Mouse (Mus musculus) adrenal gland (tissue): ENCODE results near the gene Arsa.

Experiments used
- intact Hi-C: fragments of 180-260 bp; cut with DNase I; formaldehyde crosslinking; loops from one replicate; pipeline ENCODE4 v1.15.1; 2025

Arsa gene

DNA sequence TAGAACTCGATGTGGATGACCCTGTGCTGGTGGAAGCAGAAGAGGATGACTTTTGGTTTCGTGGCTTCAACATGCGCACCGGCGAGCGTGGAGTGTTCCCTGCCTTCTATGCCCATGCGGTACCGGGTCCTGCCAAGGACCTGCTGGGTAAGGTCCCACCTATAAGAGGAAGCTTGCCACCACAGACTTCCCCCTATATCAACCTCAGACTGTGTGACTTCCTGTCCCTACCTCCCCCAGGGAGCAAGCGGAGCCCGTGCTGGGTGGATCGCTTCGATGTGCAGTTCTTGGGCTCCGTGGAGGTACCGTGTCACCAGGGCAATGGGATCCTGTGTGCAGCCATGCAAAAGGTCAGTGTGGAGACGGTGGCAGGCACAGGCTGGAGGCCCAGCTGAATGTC is 18.3 kb downstream of the Arsa start:
- intact Hi-C loops, result no loop called here

DNA sequence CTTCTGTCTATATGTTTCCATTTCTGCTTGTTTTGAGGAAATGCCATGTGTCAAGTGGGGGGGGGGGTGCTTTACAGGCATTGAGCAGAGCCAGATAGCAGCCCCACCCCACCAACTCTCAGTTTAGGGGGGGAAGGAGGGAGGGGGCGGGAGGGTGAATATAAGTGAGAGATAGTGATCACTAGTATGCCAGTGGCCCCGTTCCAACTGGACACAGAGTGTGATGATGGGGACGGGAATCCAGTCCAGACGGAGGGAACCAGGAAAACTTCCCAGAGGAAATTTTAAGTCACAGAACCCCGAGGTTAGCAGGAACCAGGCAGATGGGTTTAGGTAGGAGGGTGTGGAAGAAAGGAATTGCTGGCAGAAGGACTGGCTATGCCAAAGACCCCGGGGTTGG is 21.6 kb downstream of the Arsa start:
- intact Hi-C loops, result no loop called here

DNA sequence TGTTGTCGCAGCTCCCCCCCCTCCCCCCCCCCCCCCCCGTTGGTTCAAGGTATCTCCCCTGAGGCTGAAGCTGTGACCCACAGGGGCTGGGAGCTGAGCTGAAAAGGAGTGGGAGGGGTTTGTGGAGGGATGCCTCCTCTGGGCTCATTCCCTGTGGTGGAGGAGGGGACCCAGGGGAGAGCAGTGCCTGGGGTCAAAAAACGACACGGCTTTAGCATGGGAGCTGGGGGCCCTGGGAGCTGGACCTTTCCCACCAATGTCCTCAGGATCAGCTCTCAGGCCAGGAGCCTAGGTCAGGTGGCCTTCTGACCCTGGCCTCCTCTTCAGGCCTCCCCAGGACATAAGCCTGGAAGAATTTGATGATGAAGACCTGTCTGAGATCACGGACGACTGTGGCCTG is 22.4 kb downstream of the Arsa start:
- intact Hi-C loops, result no loop called here

DNA sequence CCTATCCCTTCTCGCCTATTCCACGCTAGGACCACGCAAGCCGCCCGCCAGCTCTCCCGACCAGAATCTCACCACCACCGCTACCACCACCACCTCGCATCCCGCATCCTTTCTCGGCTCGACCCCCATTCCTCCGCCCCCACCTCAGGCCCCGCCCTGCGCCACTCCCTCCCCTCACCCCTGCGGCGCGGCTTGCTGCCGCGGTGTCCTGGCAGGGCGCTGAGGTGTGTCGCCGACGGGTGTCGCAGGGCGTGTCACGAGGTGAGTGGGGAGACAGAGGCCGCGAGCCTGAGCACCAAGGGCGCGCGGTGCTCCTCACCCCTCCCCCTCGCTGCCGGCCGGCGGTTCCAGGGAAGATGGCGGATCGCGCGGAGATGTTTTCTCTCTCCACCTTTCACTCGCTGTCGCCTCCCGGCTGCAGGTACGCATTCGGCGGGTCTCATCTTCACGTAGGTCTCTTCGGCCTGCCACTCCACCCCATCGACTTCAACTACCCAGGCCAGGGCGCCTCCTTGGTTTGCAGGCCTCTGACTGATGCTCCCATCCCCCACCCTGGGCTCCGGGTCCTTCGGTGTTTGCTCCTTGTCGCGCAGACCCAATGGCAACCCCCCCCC is 23.3 kb downstream of the Arsa start, which contains the start of gene Mapk8ip2:
Gene Mapk8ip2, plus strand, starts transcription at position 49 of the 614 bp plus-strand sequence.
- intact Hi-C loops, result no loop called here

DNA sequence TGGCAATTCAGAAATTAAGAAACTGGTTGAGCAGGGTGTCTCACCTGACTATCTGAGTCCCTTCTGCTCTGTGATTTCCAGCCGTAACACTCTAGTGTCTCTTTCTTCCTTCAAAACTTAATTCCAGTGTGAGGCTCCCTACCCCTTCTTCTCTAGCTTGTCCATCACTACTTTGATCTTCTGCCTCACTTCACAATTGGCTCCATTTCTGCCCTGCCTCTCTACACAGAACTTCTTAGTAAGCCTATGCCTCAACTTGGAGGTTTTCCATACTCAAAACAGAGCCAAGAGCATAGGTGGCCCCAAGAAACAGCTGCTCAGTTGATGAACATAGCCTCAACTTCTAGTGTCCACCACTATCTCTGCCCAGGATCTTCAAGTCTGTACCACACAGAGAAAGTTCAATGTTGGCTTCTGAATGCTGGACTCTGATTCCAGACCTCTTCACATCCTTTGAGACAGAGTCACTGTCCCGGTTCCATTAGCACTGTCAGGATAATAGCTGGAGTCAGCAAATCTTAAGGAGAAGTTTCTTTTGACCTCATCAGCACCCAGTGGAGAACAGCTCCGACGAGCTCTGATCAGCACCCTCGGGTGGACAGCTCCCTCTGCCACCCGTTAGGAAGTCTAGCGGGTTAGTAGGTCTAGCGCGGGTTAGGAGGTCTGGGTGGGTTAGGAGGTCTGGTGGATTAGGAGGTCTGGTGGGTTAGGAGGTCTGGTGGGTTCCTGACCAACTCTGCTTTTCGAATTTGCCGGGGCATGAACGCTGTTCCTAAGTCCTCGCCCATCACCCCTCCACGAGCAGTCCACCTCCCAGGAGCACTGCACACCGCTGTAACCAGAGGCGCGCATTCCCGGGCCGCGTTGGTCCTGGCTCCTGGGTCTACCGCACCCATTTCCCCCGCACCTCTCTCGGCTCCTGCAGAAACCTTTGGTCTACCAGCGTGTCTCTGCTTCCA is 24.0 kb downstream of the Arsa start:
- intact Hi-C loops, result no loop called here

DNA sequence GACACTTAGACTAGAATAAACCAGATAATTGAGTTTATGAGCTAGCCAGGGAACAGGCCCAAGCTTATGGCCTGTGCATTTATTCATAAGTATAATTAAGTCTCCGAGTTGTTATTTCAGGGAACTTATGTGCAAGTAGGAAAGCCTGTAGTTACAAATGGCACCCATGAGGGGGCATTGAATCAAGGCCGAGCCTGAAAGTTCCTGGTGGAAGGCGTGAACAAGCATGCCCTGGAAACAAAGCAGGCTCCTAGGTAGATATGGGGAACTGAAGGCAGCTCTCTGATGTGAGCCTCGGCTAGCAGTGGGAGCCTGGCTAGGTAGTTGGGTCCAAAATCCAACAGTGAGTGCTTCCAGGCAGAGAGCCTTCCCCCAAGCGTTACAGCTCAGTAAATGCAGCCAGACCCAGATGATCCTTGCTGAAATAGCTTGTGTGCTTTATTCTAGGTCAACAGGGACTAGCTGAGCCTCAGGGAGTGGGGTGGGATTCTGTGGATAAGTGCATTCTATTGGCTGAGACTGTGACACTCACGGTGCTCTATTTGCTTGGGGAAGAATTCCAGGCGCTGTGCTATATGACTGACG is 34.6 kb downstream of the Arsa start:
- intact Hi-C loops, result no loop called here

DNA sequence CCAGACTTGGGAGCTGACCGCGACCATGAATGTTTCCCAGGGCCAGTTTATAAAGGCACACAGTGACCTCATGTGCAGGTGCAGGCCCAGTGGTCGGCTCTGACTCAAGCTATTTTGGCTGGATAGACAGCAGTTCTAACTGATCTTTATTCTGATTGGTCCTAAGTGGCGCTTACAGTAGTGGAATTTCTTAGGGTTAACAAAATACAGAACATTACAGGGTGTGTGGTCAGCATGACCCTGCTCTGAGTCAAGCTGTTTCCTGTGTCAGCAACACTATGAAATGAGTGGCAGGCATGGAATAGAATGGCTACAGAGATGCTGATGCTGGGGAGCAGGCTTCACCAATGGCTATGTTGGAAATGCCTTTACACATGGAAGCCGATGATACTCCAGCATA is 41.3 kb downstream of the Arsa start:
- intact Hi-C loops, result no loop called here

DNA sequence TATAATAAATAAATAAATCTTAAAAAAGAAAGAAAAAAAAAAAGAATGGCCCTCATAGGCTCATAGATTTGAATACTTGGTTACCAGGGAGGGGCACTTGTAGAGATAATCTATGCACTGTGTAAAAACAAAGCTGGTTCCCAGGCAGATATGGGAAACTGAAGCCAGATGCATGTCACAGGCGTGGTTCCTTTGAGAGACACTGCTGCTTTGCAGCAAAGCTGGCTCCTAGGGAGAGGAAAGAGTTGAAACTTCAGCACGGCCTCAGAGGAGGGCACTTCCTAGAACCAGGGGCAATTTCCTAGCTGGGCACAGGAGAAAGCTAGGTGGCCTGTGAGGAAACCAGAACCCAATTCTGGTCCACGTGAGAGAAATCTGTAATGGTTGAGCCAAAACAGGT is 43.1 kb downstream of the Arsa start:
- intact Hi-C loops, result loop anchor here (5.0 kb wide), 1 partner anchor 57 kb away; the partner anchor contains the start of genes Odf3b and Tymp

DNA sequence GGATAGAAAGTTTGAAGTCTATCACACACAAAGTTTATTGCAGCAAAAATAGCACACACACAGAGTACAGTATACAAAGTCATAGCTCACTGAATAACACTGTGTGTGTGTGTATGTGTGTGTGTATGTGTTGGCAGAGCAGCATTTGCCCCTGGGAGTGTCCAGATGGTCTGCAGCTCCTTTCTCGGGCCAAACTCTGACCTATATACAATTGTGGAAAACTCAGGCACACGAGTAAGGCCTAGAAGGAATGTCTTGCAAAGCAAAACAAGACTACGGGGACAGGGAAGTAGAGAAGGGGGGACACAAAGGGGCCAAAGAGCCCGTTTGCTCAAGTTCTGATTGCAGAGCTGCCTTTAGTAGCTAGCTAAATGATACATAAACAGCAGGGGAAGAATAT is 44.3 kb downstream of the Arsa start:
- intact Hi-C loops, result loop anchor here (5.0 kb wide), 1 partner anchor 56 kb away; the partner anchor contains the start of genes Odf3b and Tymp

DNA sequence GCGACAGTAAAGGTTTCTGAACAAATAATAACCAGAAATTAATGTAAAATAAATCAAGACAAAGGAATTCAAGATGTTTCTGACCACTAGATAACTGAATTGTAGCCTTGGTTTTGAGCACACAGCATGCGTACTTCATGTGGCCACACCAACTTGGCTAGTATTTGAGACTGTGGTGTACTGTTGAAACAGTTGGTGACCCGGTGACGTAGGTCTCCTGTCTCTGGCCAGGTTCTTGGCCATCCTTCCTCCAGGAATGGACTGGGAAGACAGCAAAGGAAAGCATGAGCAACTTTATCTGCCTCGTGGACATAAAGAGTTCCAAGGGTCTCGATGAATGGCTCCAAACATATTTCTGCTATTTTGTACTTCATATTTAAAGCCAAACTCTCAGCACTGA is 45.4 kb downstream of the Arsa start:
- intact Hi-C loops, result loop anchor here (5.0 kb wide), 1 partner anchor 55 kb away; the partner anchor contains the start of genes Odf3b and Tymp

DNA sequence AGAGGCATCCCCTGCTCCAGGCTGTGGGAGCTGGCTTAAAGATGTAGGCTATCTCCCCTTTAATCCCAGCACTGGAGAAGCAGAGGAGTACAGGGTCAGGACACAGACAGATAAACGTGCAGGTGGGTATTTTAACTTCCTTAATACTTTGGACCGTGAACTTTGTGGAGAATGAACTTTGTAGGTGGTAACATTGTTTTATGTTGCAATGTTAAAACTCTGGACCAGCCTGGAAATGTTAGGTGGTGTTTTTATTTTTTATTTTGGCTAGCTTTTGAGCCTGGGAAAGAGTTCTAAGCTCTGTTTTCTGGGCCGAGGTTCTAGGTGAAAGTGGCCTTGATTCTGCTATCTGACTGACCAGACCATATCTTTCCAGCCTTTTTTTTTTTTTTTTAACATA is 46.0 kb downstream of the Arsa start:
- intact Hi-C loops, result loop anchor here (5.0 kb wide), 1 partner anchor 54 kb away; the partner anchor contains the start of genes Odf3b and Tymp

DNA sequence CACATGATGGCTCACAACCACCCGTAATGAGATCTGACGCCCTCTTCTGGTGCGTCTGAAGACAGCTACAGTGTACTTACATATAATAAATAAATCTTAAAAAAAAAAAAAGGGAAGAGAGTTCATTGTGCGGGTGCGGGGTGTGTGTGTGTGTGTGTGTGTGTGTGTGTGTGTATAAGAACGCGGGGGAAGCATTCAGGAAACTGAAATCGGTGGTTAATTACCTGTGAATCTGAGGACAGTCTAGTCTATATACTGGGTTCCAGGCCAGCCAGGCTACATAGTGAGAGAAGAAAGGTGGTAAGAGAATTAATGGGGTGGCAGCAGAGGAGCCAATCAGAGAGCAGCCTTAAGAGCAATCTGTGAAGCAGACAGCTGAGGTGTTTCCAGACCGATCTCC is 46.5 kb downstream of the Arsa start:
- intact Hi-C loops, result loop anchor here (5.0 kb wide), 1 partner anchor 53 kb away; the partner anchor contains the start of genes Odf3b and Tymp

DNA sequence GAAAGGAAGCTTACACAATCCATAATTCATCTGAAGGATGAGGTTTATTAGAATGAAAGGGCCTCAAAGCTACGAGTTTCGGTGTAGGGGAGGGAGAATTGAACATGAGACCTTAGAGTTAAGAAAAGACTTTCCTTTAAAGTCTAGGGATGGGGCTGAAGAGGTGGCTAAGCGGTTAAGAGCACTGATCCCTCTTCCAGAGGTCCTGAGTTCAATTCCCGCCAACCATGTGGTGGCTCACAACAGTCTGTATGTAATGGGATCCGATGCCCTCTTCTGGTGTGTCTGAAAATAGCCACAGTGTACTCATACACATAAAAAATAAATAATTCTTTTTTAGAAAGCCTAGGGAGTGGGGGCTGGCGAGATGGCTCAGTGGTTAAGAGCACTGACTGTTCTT is 46.9 kb downstream of the Arsa start:
- intact Hi-C loops, result loop anchor here (5.0 kb wide), 1 partner anchor 53 kb away; the partner anchor contains the start of genes Odf3b and Tymp

DNA sequence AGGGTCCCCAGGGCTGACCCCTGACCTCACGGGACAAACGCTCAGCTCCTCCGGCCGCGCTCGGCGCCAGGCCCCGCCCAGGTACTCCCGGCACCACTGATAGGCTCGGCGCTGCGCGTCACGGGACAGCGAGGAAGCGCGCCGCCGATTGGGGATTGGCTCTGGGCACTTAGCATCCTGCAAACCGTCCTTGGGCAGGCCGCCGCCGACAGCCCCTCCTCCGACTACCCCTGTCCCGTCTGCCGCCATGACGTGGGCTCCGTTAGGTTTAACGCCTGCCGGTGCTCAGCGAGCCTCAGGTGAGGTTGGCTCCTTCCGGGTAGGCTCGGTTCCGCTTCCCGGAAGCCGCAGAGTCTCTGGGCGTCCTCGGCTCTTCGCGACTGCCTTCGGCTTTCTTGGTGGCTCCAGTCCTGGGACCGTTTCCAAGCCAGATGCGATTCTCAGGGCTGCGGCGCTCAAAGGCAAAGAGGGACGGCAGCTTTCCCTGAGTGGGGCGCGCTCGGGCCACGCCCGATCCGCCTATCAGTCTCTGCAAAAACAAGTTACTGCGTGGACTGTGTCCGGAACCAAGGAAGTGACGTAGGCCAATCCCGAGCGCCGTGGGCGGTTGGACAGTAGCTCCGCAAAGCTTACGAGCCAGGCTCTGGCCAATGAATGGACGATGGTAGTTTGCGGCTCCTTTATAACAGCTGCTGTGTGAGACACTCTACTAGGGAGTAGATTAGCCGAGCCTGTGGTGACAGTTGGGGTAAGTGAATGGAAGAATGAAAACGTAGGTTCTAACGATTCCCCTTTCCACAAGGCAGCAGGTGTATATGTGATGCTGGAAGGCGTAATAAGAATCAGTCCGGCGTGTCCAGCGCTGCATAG is 47.6 kb downstream of the Arsa start, which contains the start of the genes C730034F03Rik, Gm44502 and Chkb:
Gene C730034F03Rik, plus strand, starts transcription at position 238 of the 870 bp plus-strand sequence.
Gene Gm44502, minus strand, starts transcription at position 345 of the 870 bp plus-strand sequence.
Gene Chkb, minus strand, starts transcription at position 557 of the 870 bp plus-strand sequence.
- intact Hi-C loops, result loop anchor here (5.0 kb wide), 1 partner anchor 52 kb away; the partner anchor contains the start of genes Odf3b and Tymp

DNA sequence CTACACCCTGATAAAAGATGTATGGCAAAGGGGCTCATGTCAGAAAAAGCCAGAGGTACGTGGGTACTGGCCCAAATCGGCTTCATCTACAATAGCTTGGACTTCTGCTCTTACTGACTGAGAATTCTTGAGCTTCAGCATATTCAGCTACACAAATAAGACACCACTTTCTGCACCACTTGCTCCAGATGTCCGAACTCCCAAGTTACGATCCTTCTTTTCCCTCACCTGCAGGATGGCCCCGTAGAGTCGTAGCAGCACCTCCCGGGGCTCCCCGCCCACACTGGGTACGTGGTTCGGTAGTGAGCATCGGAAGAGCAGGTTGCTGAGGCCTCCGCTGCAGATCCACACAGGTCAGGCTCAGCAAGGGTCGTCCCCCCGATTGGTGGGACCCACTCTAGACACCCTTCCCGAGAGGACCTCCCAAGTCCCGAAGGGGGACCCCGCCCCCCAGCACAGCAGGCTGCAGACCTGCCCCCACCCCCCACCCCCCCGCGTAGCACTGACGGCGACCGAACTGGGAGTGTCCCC is 48.3 kb downstream of the Arsa start:
- intact Hi-C loops, result no loop called here

DNA sequence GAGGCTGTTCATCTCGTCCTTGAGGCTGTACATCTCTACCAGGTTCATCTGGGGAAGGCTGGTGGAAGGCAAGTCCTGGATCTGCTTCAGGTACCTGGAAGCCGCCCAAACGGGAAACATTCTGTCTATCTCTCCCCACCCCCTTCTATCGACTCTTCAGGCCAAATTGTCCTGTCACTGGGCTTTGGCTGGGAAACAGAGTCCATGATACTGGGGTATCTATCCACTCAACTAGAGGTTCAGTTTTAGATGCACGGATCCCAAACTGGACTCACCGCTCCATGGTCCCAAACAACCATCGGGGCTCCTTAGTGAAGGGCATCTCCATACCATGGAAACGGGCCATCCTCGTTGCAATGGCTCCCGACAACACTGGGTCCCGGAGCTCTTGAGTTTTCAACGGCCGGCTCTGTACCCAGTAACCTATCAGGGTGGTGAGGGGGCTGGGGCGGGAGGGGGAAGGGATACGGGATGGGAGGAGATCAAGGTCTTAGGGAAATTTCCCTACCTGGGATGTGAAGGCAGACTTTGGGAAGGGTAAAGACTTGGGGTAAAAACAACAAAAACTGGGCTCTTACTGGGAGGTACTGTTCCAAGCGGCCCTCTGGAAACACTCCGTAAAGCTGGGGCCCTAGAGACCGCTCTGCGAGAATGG is 49.0 kb downstream of the Arsa start:
- intact Hi-C loops, result no loop called here

DNA sequence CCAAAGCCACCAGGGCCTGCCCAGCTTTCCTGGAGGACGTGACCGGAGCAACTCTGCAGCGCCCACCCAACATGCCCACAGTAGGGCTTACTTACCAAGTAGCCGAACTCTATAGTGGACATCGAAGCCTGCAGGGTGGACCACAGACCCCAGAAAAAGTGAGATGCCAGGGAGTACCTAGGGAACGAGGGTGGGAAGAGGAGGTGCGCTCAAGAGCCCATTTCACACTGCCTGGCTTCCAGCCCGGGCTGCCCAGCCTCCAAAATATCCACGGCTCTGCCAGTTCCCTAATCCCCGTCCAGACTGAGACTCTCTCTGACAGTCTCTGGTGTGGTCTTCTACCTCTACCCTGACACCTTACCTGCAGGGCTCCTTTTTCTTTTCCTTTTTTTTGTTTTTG is 50.5 kb downstream of the Arsa start:
- intact Hi-C loops, result no loop called here

DNA sequence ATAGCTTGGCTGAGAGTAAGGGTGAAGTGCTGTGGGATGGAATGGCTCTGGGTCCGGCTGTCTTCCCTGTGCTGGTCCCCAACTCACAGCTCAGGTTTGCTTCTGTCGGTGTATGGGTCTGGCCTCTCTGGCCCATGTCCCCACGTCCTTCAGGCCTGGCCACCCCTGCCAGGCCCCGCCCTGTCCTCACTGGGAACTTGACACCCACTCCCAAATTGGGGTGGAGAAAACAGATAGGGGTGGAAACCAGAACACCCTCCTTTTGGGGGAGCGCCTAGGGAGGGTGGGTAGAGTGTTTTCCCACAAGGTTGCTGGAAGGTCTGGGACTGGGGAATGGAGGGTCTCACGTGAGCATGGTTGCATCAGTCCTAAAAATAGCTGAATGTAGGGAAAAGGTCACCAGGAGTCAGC is 51.5 kb downstream of the Arsa start, which contains the start of gene Cpt1b:
Gene Cpt1b, minus strand, starts transcription at position 153 of the 411 bp plus-strand sequence.
- intact Hi-C loops, result no loop called here

DNA sequence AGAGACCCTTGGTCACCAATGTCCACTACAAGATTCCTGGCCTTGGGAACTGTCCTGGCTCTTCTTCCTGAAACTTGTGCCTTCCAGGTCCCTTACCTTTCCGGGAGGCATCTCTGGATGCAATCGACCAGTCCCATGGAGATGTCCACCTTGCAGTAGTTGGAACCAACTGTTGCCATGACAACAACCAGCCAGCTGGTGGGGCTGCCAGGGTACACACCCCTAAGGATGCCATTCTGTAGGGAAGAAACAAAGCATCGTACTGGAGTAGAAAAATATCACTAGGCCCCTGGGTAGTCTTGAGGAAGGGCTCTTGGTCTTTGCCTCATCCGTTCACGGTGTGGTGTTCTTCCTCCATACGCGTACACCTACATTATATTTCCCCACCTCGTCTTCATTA is 52.6 kb downstream of the Arsa start:
- intact Hi-C loops, result no loop called here
